Mouse (Mus musculus): ENCODE measurements around the gene Cnr2.

Cnr2 gene

DNA sequence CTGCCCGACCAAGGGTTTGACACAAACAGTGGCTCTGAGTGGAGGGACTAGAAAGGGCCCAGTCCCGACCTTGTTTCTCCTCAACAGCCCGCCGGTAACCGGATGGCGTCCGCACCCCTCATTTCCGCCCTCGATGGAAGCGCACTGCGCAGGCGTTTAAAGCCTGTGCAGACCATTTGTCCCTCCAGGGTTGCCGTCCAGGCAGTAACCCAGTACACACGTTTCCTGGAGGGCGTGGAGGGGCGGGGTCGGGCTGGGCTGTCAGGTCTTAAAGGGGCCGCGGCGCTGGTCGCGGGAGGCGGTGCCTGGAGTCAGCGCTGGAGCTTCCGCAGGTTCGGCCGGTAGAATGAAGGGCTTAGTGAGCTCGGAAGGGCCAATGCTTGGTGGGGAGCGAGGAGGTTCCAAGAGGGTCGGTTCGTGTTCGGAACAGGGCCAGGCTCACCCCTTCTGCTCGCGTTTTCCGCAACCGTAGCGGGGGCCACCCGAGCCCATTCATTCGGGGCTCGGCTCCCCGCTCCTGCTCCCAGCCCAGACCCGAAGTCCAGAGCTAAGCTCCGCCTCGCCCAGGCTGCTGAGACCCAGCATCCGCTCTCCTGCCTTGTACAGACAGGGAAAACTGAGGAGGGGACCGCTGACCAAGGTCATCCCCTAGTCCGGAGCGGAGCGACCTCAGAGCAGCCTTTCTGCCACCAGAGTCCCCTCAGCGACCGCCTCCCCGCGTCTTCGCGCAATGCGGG is 68.4 kb downstream of the Cnr2 start, which contains the start of gene Gale:
TSS of gene Gale (plus strand) at position 271 of the 737 bp plus-strand sequence.
- peak; percentile 98 for DNase-seq (ENCODE audit: low read depth, low spot score)

DNA sequence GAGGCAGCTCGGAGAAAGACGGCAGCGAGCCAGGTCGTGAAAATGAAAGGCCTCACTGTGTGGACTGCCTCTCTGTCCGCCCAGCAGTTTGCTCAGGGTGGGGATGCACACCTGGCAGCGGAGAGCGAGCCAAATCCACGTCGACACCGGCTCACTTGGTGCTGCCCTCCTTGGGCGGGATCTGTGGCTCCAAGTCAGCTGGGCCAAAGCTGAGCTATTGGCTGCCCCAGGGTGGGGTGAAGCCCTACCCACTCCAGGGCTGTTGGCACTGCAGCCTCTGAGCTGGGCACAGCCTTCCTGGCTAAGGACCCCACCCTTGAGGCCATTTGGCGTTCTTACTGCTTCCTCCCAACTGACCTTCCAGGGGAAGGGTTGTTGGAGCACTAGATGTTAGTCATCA is 69.2 kb downstream of the Cnr2 start:
- no peak for DNase-seq (ENCODE audit: low read depth, low spot score)

DNA sequence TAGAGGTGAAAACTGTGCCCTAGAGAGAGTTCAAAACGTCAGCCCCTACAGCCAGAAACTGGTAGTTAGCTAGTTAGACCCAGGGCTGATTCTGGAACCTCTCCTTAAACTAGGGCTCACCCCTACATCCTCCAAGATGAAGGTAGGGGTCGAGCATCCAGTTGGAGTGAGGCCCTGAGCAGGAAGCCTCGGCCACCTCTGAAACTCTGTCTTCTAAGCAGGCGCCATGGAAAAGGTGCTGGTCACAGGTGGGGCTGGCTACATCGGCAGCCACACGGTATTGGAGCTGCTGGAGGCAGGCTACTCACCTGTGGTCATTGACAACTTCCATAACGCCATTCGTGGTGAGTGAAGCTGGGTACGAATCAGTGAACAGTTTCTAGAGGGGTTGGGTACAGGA is 69.9 kb downstream of the Cnr2 start:
- DNase-seq (ENCODE audit: low read depth, low spot score): no peak

DNA sequence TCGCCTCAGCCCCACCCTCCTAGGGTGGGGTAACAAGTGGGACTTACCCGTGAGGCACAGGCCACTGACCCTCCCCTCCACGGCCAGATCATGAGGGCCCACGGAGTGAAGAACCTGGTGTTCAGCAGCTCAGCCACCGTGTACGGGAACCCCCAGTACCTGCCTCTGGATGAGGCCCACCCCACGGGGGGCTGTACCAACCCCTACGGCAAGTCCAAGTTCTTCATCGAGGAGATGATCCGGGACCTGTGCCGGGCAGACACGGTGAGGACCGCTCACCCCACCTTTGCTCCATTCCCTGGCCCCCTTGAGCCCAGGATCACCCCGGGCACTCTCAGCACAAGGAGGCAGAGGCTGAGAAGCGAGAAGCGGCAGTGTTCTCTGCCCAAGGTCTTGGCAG is 71.1 kb downstream of the Cnr2 start:
- DNase-seq (ENCODE audit: low read depth, low spot score): no peak

DNA sequence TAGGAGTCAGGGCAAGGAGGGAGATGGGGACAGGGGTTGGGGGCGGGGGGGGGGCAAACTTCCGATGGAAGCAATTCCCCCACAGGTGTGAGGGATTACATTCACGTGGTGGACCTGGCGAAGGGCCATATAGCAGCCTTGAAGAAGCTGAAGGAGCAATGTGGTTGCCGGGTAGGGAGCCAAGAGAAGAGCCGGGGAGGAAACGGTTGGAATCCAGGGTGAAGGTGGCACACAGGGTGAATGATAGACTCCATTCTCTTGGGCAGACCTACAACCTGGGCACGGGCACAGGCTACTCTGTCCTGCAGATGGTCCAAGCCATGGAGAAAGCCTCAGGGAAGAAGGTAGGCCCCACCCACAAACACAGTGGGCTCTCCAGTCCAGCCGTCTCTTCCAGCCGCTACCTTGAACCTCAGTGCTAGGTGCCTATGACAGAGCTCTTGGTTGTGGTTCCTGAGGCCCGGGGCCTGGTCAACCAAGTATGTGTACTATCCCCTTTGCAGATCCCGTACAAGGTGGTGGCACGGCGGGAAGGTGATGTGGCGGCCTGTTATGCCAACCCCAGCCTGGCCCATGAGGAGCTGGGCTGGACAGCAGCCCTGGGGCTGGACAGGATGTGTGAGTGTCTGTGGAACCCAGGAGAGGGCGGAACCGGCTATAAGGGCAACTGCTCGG is 72.0 kb downstream of the Cnr2 start:
- DNase-seq (ENCODE audit: low read depth, low spot score): no peak

- no peak for DNase-seq (ENCODE audit: low read depth, low spot score)
Measured at GRCm38 (mm10) chr4:135968271-135968869, 73.2 kb downstream of the Cnr2 start.

- no peak for DNase-seq (ENCODE audit: low read depth, low spot score)
Measured at GRCm38 (mm10) chr4:135969070-135969750, 74.0 kb downstream of the Cnr2 start.

Data from embryo, embryonic 11.5 days (tissue).